Mouse (Mus musculus): ENCODE results near the gene Ttll11.

GRCm38 (mm10) chr2:35723267-35723666 is 256.4 kb downstream of the Ttll11 start:
- no peak for TF ChIP-seq CTCF (IDR thresholded peaks at IDR 0.05; ENCODE audit: control insufficient read depth, insufficient read depth, insufficient replicate concordance, low read depth, low read length)
- no peak for TF ChIP-seq POLR2A (IDR thresholded peaks at IDR 0.05; ENCODE audit: control insufficient read depth, low read depth, low read length)

Measured in testis, adult 2 months (tissue).